Mouse (Mus musculus) urinary bladder, postnatal 4 days (tissue): Measurements from ENCODE around the gene Rbp1.

Experiments
- DNase-seq, 2 experiments: peaks; one replicate each; pipeline ENCODE4 v3.0.0; 2021 to 2022; ENCODE audit warnings: low spot score in 2 of 2

The Rbp1 gene

DNA sequence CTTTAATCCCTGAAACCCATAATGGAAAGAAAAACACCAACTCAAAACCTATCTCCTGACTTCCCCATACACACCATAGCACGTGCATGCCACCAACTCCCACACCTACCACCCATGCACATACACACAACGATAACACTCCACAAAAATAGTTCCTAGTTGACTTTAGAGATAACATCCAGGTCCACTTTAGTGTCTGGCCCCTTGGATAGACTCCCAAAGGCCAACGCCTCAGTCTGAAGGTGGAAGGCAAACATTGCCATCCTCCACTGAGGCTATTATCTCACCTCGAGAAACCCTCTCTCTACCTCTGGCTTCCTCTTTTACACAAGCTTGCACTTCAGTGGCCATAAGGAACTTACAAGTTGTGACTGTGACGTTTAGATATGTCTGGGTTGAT, 69.5 kb downstream of the Rbp1 start:
- no peak for DNase-seq

DNA sequence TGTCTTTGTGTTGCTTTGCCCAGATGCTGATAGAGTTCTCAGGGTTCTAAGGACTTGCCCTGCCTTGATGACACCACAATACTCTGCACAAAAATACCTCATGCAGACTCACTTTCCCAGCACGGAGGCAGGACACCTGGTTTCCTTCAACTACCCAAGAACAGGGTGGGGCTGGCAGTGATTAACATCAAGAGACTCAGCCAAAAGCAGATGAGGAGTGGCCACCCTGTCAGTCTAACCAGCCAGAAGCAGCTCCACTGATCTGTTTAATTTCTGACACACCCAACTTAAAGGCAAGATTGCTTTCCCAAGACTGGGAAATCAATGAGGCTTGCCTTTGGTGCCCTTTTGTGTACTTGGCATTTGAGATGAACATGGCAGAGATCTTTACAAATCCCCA, 70.1 kb downstream of the Rbp1 start:
- DNase-seq, result no peak
